Mouse (Mus musculus): ENCODE data around the gene Zfp536.
"Not testable (repeated sequence)": the region's sequence is repeated elsewhere in the genome, so short reads cannot be mapped to it uniquely, and the experiment has no call there.

Zfp536 gene

DNA sequence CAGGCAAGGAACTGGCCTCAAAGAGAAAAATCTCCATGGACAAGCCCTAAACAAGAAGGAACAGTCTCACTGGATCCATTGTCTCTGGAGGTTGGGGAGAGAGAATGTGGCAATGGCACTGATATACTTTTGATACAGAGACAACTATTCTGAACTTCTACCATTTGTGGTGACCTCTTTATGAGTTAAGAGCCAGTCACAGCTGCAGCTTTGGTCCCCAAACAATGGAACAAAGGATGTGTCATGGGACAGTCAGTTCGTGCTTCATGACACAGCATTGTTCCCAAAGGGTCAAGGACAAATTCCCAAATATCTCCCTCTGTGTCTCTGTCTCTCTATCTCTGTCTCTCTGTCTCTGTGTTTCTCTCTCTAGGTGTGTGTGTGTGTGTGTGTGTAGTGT, 20.4 kb downstream of the Zfp536 start:
- no peak for DNase-seq

GRCm38 (mm10) chr7:37746133-37746761, 27.2 kb downstream of the Zfp536 start:
- DNase-seq: no peak

- no peak for DNase-seq
Measured at GRCm38 (mm10) chr7:37743350-37743749, 30.1 kb downstream of the Zfp536 start.

DNA sequence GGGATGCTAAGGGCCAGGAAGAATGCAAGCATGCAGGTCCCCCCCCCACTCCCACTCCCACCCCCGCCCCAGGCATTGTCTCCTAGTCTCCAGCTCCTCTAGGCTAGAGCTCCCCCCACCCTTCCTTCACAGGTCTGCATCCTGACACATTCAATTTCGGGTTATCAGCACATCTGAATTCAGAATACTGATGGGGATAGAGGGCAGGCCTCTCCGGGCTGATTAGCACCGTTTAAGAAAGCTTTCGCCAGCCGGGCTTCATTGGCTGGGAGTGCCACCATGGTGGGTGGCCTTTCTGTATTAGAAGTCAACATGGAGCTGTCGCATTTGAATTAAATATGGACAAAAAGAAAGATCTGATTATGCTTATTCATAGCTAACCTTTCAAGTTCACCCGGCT, 36.2 kb downstream of the Zfp536 start:
- DNase-seq: no peak

DNA sequence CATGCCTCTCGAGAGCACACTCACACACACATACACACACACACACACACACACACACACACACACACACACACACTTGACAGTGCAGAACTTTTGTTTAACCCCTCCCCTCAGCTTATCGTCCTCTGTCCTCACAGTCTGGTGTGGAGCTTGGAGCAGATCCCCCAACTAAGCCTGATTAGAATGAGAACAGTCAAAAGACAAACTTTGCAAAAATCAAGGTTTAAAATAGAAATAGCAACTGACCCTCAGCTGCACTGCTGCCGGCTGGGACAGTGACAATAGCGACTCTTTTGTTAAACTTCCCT, 37.1 kb downstream of the Zfp536 start:
- no peak for DNase-seq

DNA sequence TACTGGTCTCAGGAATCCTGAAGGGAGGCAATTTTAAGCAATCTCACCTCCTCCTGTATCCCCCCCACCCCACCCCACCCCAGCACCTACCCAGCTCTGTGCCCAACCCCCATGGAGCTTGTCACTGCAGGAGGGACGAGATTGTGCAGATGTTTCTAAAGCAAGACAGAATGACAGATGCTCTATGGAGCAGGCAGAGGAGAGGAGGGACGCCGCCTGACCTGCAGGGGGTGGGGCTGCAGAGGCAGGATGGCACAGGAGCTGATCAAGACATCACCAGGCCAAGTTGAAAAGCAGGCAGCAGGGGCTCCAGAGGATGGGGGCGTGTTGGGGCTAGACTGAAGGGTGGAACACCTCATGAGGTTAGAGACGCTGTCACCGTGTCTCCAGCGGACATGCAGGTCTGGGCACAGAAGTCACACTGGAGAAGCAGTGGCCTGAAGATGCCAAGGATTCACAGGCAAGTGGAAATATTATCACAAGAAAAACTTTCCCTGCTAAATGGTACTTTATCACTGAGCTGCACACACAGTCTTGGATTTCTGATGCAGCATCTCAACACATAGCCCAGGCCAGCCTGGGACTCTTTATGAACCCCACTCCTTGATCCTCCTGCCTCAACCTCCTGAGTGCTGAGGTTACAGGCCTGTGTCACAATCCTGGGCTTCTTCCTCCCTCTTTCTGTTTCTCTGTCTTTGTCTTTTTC, 37.6 kb downstream of the Zfp536 start:
- DNase-seq: no peak

GRCm38 (mm10) chr7:37735101-37735500, 38.3 kb downstream of the Zfp536 start:
- no peak for DNase-seq

GRCm38 (mm10) chr7:37734576-37734975, 38.9 kb downstream of the Zfp536 start:
- DNase-seq: no peak

DNA sequence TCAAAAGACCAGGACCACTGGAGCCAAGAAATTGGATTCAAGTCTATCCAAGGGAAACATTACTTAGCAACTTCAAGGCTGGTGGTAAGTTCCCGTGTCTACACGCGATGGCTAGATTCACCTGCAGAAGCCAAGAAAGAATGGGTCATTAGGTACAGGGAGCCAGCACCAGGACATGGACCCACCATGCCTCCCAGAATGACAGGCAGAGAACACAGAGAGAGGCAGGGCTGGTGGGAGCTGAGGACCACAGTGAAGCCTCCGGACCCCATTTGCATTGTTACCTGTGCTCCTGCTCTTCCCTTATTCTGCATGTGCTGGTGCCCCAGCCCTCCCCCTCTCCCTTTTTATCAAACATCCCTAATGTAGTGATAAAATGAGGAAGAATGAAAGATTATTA, 39.4 kb downstream of the Zfp536 start:
- DNase-seq: no peak

- DNase-seq: no peak
Measured at GRCm38 (mm10) chr7:37732741-37733140, 40.7 kb downstream of the Zfp536 start.

GRCm38 (mm10) chr7:37727746-37728145, 45.7 kb downstream of the Zfp536 start:
- DNase-seq: no peak

- DNase-seq: no peak
Measured at GRCm38 (mm10) chr7:37724002-37724790, 49.2 kb downstream of the Zfp536 start.

- no peak for DNase-seq
Measured at GRCm38 (mm10) chr7:37723191-37723592, 50.2 kb downstream of the Zfp536 start.

DNA sequence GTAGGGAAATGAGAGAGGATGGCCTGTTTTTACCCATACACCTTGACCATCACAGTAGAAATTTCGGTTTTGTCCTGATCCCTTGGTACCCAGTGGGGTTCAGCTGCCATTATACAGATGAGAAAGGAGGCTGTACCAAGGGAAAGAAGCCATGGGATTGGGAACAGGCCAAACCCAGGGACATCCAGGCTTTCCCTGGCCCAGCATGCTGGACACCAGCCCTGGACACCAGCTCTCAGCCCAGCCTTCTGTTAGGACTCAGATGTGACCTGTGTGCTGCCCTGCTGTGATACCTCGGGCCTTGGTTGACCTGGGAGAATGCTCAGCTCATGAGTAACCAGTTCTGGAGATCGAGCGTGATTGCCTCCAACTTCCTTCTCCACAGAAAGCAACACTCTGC, 51.8 kb downstream of the Zfp536 start:
- DNase-seq: no peak

DNA sequence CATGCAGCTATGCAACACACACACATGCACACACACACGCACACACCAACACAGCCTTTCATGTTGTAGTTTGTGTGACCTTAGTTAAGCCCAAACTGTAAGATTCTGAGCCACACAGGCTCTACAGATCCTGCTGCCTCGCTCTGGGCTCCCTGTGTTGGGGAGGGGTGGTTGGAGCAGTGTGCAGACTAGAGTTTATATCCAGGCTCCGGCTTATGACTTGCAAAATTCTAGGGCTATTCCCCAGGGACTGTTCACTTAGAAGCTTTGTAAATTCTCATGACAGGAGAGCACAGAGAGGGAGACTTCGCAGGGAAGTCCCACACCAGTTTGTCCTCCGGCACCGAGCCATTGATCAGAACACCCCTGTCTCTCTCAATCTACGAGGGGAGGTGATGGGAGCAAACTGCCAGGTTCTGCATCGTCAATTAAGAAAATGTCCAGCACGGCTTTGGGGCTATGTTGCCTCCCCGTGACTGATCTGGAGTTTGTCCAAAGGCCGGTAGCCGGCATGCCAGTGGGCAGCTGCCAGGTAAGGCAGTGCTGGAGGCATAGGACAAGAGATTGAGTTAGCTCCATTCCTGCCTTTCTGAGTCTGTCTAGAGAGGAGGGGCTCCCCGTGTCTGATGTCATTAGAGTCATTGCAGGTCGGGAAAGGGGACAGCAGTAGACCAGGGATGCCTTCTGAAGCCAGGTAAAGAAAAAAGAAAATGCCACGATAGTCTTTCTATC, 54.6 kb downstream of the Zfp536 start:
- no peak for DNase-seq

- DNase-seq: no peak
Measured at GRCm38 (mm10) chr7:37717071-37717470, 56.4 kb downstream of the Zfp536 start.

GRCm38 (mm10) chr7:37716626-37717025, 56.8 kb downstream of the Zfp536 start:
- no peak for DNase-seq

DNA sequence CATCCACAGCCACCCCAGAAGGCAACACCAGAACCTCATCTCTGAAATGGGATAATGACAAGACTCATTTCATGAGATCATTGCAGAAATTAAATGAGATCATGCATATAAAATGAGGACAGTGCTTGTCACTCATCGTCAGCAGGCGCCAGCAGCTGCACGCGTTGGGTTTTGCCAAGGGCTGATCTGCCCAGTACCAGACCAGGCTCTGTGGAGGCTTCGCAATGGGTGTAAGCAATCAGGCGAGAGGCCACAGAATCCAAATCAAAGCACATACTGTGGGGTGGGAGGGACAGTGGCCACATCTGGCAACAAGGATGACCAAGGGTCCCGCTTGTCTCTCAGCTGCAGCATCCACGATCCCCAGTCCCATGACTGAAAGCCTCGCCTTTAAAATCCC, 69.0 kb downstream of the Zfp536 start:
- DNase-seq: no peak

- not testable (repeated sequence) for DNase-seq
Measured at GRCm38 (mm10) chr7:37697378-37697777, 76.1 kb downstream of the Zfp536 start.

DNA sequence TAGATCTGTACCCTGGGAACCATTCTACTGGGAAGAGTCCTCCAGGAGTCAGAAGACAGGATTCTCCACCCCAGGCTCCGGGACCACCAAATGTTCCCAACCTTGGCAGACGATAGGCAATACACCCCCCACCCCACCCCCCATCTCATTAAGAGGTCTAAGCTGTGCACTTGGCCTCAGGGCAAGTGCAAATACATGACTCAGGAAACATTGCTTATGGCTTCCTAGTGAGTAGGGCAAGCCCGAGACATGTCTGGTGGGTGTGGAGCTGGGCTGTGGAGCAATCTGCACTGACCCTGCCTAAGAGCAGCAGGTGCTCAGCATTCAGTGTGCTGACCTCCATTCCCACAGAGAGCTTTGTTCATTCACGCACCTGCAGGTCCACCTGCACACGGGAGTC, 78.4 kb downstream of the Zfp536 start:
- DNase-seq: no peak

GRCm38 (mm10) chr7:37690606-37691005, 82.8 kb downstream of the Zfp536 start:
- no peak for DNase-seq

DNA sequence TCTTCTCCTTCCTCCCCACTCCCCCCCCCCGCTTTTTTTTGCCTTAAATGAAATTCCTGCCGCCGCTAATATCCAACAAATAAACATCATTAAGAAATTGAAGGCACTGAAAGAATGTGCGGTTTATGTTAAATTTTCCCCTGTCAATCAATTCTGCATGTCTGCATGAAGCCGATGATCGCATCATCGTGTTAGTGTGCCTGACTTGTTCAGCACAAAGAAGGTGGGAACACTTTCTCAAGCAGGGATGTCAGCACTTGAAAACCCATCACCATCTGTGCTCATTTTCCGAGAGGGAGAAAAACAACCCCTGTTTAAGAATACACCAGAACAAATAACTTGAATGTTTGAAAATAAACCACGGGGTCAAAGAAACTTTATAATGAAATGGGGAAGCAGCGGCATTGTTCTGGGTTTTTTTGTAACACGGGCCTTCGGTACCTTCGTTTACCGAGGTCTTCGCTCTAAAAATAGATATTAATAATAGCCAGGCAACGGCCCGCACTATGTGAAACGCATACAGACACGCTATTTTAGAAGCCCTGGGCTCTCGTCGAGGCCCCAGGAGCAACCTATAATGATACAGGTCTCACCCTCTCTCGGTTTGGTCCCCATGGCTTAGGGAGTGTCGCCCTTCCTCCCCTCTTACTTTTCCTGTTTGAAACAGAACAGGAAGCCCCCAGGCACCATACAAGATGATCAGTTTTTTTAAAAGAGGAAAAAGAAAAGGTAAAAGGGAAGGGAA, 83.7 kb downstream of the Zfp536 start:
- DNase-seq: no peak

DNA sequence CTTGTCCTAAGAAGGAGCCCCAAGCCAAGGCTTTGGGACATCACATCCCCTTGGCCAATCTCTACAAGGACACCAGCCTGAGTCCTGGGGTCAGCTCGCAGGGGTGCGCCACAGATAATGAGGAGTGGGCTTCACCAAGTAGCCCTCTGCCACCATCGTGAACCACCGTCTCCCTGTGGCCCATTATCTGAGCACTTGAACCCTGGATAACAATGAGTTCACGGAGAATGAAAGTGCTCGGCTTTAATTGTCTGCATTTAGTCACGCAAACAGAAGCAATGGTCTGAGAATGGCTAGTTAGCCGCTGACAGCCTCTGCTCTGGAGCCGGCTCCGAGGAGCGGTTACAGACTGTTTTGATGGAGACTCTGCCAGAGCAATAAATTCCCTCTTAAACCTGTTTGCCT, 84.3 kb downstream of the Zfp536 start:
- DNase-seq: no peak

All from thymus, postnatal 14 days (tissue).